8 mouse cellular contexts compared by ENCODE assay signal in genomic region chr11:88139256-88139861, GRCm38 (mm10). TPM values are rescaled to one million over a fixed set of nuclear protein-coding genes. Genes with fewer than 3 reads are reported as not detected.
DNase-seq lines count a peak whose midpoint lies in the region; ATAC-seq lines count a peak whose summit lies in the region.

No protein-coding gene starts in this region.

- peak overlapping the region; percentile 81 for H3K27ac ChIP-seq in neural tube, embryonic 12.5 days

- H3K9ac ChIP-seq in neural tube, embryonic 12.5 days, result peak overlapping the region; percentile 52

- H3K4me1 ChIP-seq in neural tube, embryonic 12.5 days, result peaks cover 65% of the 10 kb centered on the region

- H3K9me3 ChIP-seq in neural tube, embryonic 12.5 days, result no peaks in the 10 kb centered on the region

- peak; percentile 78 for ATAC-seq in neural tube, embryonic 12.5 days (ENCODE audit: low FRiP score, low read depth)

- no peak overlapping the region for H3K4me3 ChIP-seq in neural tube, embryonic 12.5 days

- H3K36me3 ChIP-seq in neural tube, embryonic 12.5 days, result peaks cover 3% of the 10 kb centered on the region

- H3K4me2 ChIP-seq in neural tube, embryonic 12.5 days (replicated peaks), result peak overlapping the region; percentile 47

- H3K27me3 ChIP-seq in neural tube, embryonic 12.5 days (replicated peaks), result no peaks in the 10 kb centered on the region

- WGBS in neural tube, embryonic 12.5 days, result 2% methylated on average over 20 of the region's 20 CpGs

- DNase-seq in adrenal gland, adult (ENCODE audit: inconsistent age in 2 of 2, low spot score in 1 of 2), result peak; percentile 60 to 85
- no peak for DNase-seq in adrenal gland, postnatal 4 days (ENCODE audit: low spot score in 2 of 2)
- peak; percentile 59 to 66 for DNase-seq in right cerebral cortex, adult 2 months (ENCODE audit: low spot score in 2 of 2)
- no peak for DNase-seq in right cerebral cortex, postnatal 14 days
- DNase-seq in layer of hippocampus, postnatal 10 days (ENCODE audit: low spot score in 2 of 2), result peak; percentile 46 to 57
- no peak for DNase-seq in testis, postnatal 10 days (ENCODE audit: low spot score)
- no peak for DNase-seq in kidney, postnatal 36 days

RNA-seq across cellular contexts. Expression of gene Cuedc1, which starts 41.5 kb away (rescaled TPM):
- total RNA-seq in adrenal gland, postnatal 4 days (2021), result 10 to 100 TPM; 59.3 to 65.2 TPM
- 10 to 100 TPM; 42.0 to 45.7 TPM for total RNA-seq in layer of hippocampus, postnatal 10 days (2021)
- polyA plus RNA-seq in neural tube, embryonic 12.5 days (2016; fragmentation: Nextera tagmentation; extraction: Ambion mirVana), result 50.2 and 50.7 TPM in 2 replicates

Comparison
In these comparisons a context has a peak if more than half of its experiments do, and no peak if none do; other contexts are left out.
1. DNase-seq: peak in adrenal gland, adult (2 of 2), right cerebral cortex, adult 2 months (2 of 2) and layer of hippocampus, postnatal 10 days (2 of 2); none in adrenal gland, postnatal 4 days (0 of 2), right cerebral cortex, postnatal 14 days (single experiment), testis, postnatal 10 days (single experiment) and kidney, postnatal 36 days (0 of 2).